8 mouse cellular contexts compared by ENCODE assay signal in the genomic region with DNA sequence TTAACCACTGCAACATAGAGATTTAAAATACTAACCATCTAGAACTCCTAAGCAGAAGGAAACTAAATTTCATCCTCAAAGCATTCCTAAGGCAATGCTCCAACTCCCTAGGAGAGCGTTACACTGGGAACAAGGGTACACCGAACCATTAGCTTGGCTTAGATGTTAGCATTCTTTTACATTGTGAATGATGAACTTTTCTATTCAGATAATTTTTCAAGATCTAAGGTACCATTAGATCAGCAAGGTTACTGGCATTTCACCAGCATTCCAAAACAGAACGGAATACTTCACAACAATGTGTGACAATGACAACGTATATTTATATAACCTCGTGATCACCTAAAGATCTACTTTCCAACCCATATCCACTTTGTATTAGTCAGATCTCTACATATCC. TPM values are rescaled to one million over a fixed set of nuclear protein-coding genes. Genes with fewer than 3 reads are reported as not detected.
DNase-seq lines count a peak whose midpoint lies in the region; ATAC-seq and TF ChIP-seq lines count a peak whose summit lies in the region.

No protein-coding gene starts in this region.

- 2% methylated on average over 5 of the region's 5 CpGs for WGBS in kidney, postnatal 0 days
- 4% methylated on average over 5 of the region's 5 CpGs for WGBS in hindbrain, embryonic 15.5 days
- 2% methylated on average over 5 of the region's 5 CpGs for WGBS in midbrain, embryonic 16.5 days

- H3K36me3 ChIP-seq in kidney, postnatal 0 days (ENCODE audit: insufficient read depth, low read length), result no peaks in the 10 kb centered on the region
- no peaks in the 10 kb centered on the region for H3K36me3 ChIP-seq in hindbrain, embryonic 15.5 days
- H3K36me3 ChIP-seq in midbrain, embryonic 16.5 days (ENCODE audit: control insufficient read depth, insufficient read depth, low read length), result no peaks in the 10 kb centered on the region

- H3K4me1 ChIP-seq in kidney, postnatal 0 days (replicated peaks; ENCODE audit: insufficient read depth, low read length), result peaks cover 9% of the 10 kb centered on the region; the same call in 1 of the 2 replicates
- H3K4me1 ChIP-seq in hindbrain, embryonic 15.5 days (replicated peaks), result peaks cover 22% of the 10 kb centered on the region
- peaks cover 17% of the 10 kb centered on the region for H3K4me1 ChIP-seq in midbrain, embryonic 16.5 days (ENCODE audit: control insufficient read depth, insufficient read depth, low read length)

- H3K9me3 ChIP-seq in kidney, postnatal 0 days (replicated peaks; ENCODE audit: low read length), result no peaks in the 10 kb centered on the region
- no peaks in the 10 kb centered on the region for H3K9me3 ChIP-seq in hindbrain, embryonic 15.5 days
- no peaks in the 10 kb centered on the region for H3K9me3 ChIP-seq in midbrain, embryonic 16.5 days (replicated peaks; ENCODE audit: control insufficient read depth, low read length, poor library complexity, severe bottlenecking)

- peak overlapping the region; percentile 84 for H3K4me3 ChIP-seq in kidney, postnatal 0 days (replicated peaks; ENCODE audit: low read depth, low read length)
- peak overlapping the region; percentile 74 for H3K4me3 ChIP-seq in hindbrain, embryonic 15.5 days
- H3K4me3 ChIP-seq in midbrain, embryonic 16.5 days (ENCODE audit: low read depth, low read length), result peak overlapping the region; percentile 98

- no peaks in the 10 kb centered on the region for H3K27me3 ChIP-seq in kidney, postnatal 0 days (ENCODE audit: insufficient read depth, low read length)
- no peaks in the 10 kb centered on the region for H3K27me3 ChIP-seq in hindbrain, embryonic 15.5 days
- H3K27me3 ChIP-seq in midbrain, embryonic 16.5 days (ENCODE audit: control insufficient read depth, insufficient read depth, low read depth, low read length), result no peaks in the 10 kb centered on the region

- TF ChIP-seq CTCF in kidney, postnatal 0 days (IDR thresholded peaks at IDR 0.05; ENCODE audit: low read depth), result no peak
- TF ChIP-seq CTCF in brain, embryonic 14.5 days (IDR thresholded peaks at IDR 0.05; ENCODE audit: borderline replicate concordance, extremely low read depth, insufficient read depth, insufficient read length), result no peak

- peak overlapping the region; percentile 73 for H3K4me2 ChIP-seq in kidney, postnatal 0 days (ENCODE audit: low read length)
- H3K4me2 ChIP-seq in hindbrain, embryonic 15.5 days, result peak overlapping the region; percentile 71
- peak overlapping the region; percentile 74 for H3K4me2 ChIP-seq in midbrain, embryonic 16.5 days (ENCODE audit: low read length)

- TF ChIP-seq POLR2A in brain, embryonic 14.5 days (IDR thresholded peaks at IDR 0.05; ENCODE audit: borderline replicate concordance, extremely low read depth, insufficient read depth, insufficient read length, poor library complexity, severe bottlenecking), result no peak

- no peak overlapping the region for H3K27ac ChIP-seq in kidney, postnatal 0 days
- H3K27ac ChIP-seq in hindbrain, embryonic 15.5 days (replicated peaks), result peak overlapping the region; percentile 100; the same call in 1 of the 2 replicates
- no peak overlapping the region for H3K27ac ChIP-seq in midbrain, embryonic 16.5 days (ENCODE audit: low read length)

- peak overlapping the region; percentile 87 for H3K9ac ChIP-seq in kidney, postnatal 0 days (ENCODE audit: low read depth, low read length)
- peak overlapping the region; percentile 85 for H3K9ac ChIP-seq in hindbrain, embryonic 15.5 days
- H3K9ac ChIP-seq in midbrain, embryonic 16.5 days (ENCODE audit: low read depth, low read length), result peak overlapping the region; percentile 95

- no peak for DNase-seq in kidney, postnatal 0 days (ENCODE audit: low spot score)
- no peak for DNase-seq in kidney, postnatal 25 days
- peak; percentile 29 for DNase-seq in brain, embryonic 14.5 days (ENCODE audit: low read depth)
- no peak for DNase-seq in frontal cortex, adult 2 months (ENCODE audit: extremely low spot score in 1 of 2, low spot score in 1 of 2)
- no peak for DNase-seq in urinary bladder, postnatal 36 days (ENCODE audit: low spot score in 2 of 2)
- DNase-seq in right cerebral cortex, postnatal 4 days, result no peak

- no peak for ATAC-seq in kidney, postnatal 0 days (replicated peaks; ENCODE audit: low FRiP score, low read depth)
- ATAC-seq in hindbrain, embryonic 15.5 days (ENCODE audit: low FRiP score, low read depth), result no peak
- no peak for ATAC-seq in midbrain, embryonic 16.5 days

RNA-seq across cellular contexts. Expression of a gene that starts 6.1 kb away (rescaled TPM):
- 5.5 and 6.4 TPM in 2 replicates for polyA plus RNA-seq in kidney, postnatal 0 days (2015; fragmentation: Nextera tagmentation; extraction: Ambion mirVana)
- 7.9 and 9.5 TPM in 2 replicates for polyA plus RNA-seq in brain, embryonic 14.5 days (2012; rRNA removed)
- 3.4 and 4.1 TPM in 2 replicates for polyA plus RNA-seq in hindbrain, embryonic 15.5 days (2015; fragmentation: Nextera tagmentation; extraction: Ambion mirVana)
- 4.3 and 4.9 TPM in 2 replicates for polyA plus RNA-seq in midbrain, embryonic 16.5 days (2015; fragmentation: Nextera tagmentation; extraction: Ambion mirVana)
- polyA plus RNA-seq in frontal cortex, adult 2 months (2012; rRNA removed), result 12.0 and 12.5 TPM in 2 replicates
